Mouse (Mus musculus) kidney, postnatal 0 days (tissue): ENCODE data around the gene Tnip2. TPM values are rescaled to one million over a fixed set of nuclear protein-coding genes. Genes with fewer than 3 reads are reported as not detected.

Experiments
- ATAC-seq: fragments of 200-750 bp; cut with Nextera tagmentation; replicated peaks from 2 replicates; pipeline ENCODE4 v1.8.0; 2017; ENCODE audit warnings: low read depth, moderate number of reproducible peaks, moderate TSS enrichment, moderate library complexity; ENCODE audit not compliant: low FRiP score
- DNase-seq: peaks from one replicate; pipeline ENCODE4 v3.0.0-alpha.2; 2016; ENCODE audit warnings: low spot score
- H3K27ac ChIP-seq: fragments of 300-500 bp; sonication (generic); 2 replicates; pipeline ENCODE4 v1.5.1; 2014; ENCODE audit warnings: mild to moderate bottlenecking
- H3K27me3 ChIP-seq: fragments of 300-500 bp; sonication (generic); 2 replicates; pipeline ENCODE4 v1.6.1; 2014; ENCODE audit warnings: low read length, mixed read lengths; ENCODE audit not compliant: insufficient read depth
- H3K36me3 ChIP-seq: fragments of 300-500 bp; sonication (generic); 2 replicates; pipeline ENCODE4 v1.6.1; 2014; ENCODE audit warnings: low read length, mixed read lengths; ENCODE audit not compliant: insufficient read depth
- H3K4me1 ChIP-seq: fragments of 300-500 bp; sonication (generic); replicated peaks from 2 replicates; pipeline ENCODE4 v1.6.1; 2014; ENCODE audit warnings: antibody characterized with exemption, low read length, mixed read lengths; ENCODE audit not compliant: insufficient read depth
- H3K4me2 ChIP-seq: fragments of 300-500 bp; sonication (generic); 2 replicates; pipeline ENCODE4 v1.6.1; 2014; ENCODE audit warnings: mild to moderate bottlenecking, low read length, moderate library complexity, mixed read lengths
- H3K4me3 ChIP-seq: fragments of 300-500 bp; sonication (generic); replicated peaks from 2 replicates; pipeline ENCODE4 v1.5.1; 2014; ENCODE audit warnings: low read depth, low read length
- H3K9ac ChIP-seq: fragments of 300-500 bp; sonication (generic); 2 replicates; pipeline ENCODE4 v1.6.1; 2014; ENCODE audit warnings: low read depth, low read length
- H3K9me3 ChIP-seq: fragments of 300-500 bp; sonication (generic); replicated peaks from 2 replicates; pipeline ENCODE4 v1.6.1; 2016; ENCODE audit warnings: low read length, inconsistent platforms, mixed read lengths
- CTCF ChIP-seq: IDR thresholded peaks from 2 replicates; pipeline ENCODE4 v1.5.1; 2016; ENCODE audit warnings: antibody characterized with exemption, low read depth, mild to moderate bottlenecking, moderate library complexity
- WGBS: fragments of 180-500 bp; shearing (Covaris S2); extraction: QIAGEN DNeasy Blood & Tissue Kit; methylation state at CpG from one replicate; pipeline ENCODE4 v1.1.7; 2014; 5-methylcytosine and 5-hydroxymethylcytosine counted together
- polyA plus RNA-seq: library from polyadenylated mRNA; unstranded; fragments of >200 nt; fragmentation: Nextera tagmentation; extraction: Ambion mirVana; gene quantifications from 2 replicates; pipeline ENCODE4 v1.2.1, GENCODE M21; 2015

The Tnip2 gene
- polyA plus RNA-seq, 1 experiment from 2014 or later: 16.5 TPM

DNA sequence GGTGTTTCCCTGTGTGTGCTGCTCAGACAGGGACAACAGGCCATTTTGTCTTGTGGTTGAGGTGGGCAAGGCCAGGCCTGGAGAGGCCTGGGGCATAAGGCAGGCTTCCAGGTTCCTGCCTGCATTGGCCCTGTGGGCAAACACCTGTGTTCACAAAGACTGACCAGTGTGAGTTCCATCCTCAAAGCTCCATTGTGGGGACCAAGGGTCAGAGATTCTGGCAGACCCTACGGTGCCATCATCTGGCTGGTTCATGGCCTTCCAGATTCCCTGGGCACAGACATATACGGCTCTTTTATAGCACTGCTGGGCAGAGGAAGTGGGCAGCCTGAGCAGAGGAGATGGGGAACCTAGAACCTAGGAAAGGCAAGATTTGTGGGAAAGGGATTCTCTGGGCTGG lies 13.6 kb upstream of the Tnip2 start:
- no peak overlapping the region for H3K27ac ChIP-seq
- no peak overlapping the region for H3K4me2 ChIP-seq
- TF ChIP-seq CTCF: no peak
- no peaks in the 10 kb centered on the region for H3K27me3 ChIP-seq
- DNase-seq (no peak), ATAC-seq (no peak)
- H3K4me1 ChIP-seq: peaks cover 3% of the 10 kb centered on the region; the same call in 1 of the 2 replicates
- H3K4me3 ChIP-seq: no peak overlapping the region
- 81% methylated on average over 2 of the region's 2 CpGs for whole genome bisulfite sequencing
- no peaks in the 10 kb centered on the region for H3K36me3 ChIP-seq
- H3K9ac ChIP-seq: no peak overlapping the region
- no peaks in the 10 kb centered on the region for H3K9me3 ChIP-seq

DNA sequence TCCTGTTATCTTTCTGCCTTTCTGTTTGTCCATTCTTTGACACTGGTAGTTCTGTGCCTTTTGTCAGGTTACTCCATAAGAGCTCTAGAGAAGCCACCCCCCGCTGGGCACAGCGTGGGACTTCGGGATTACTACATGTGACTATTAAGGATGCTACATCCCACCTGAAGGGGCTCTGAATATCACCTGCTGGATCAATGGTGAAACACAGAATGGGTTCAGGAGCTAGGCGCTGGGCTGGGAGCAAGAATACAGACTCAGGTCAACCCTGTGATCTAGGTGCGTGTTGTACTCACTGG lies 12.6 kb upstream of the Tnip2 start:
- no peak overlapping the region for H3K9ac ChIP-seq
- WGBS: 51% methylated on average over 5 of the region's 5 CpGs
- no peaks in the 10 kb centered on the region for H3K27me3 ChIP-seq

DNA sequence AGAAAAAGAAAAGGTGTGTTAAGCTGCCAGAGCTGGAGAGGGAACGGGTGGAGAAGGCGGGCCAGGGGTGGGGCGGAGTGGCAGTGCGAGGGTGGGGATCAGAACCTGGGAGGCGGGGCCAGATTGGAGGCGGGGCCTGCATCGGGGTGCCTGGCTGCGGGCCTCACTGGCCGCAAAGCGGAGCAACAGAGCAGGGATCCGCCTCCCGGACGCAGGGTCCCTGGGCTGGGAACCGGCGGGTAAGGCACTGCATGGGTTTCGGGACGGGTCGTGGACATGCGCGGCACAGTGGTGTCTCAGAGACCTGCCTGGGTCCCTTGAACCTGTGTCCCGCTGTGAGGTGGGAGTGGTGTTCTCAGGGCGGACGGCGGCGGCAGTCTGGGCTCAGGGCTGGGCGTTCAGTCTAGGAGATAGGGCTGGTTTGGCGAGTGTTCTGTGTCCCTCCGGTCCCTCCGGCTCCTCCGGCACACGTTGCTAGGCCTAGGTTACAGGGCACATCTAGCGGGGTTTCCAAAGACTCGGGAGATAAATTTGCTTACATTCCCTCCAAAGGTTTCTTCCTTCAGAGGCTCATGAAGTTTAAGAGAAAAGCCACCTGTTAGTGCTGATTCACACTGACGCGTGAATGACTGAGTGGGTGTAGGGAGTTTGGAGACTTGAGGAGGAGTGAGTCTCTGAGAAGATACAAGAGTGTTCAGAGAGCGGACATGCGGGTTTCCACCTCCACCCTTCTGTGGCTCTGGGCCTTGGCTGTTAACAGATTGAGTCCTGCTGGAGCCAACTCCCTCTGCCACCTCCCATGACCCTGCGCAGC lies 12.1 kb upstream of the Tnip2 start, which contains the start of gene Sh3bp2:
Gene Sh3bp2, plus strand, starts transcription at position 176 of the 814 bp plus-strand sequence.
- 3% methylated on average over 32 of the region's 38 CpGs for WGBS
- no peaks in the 10 kb centered on the region; the same call in 1 of the 2 replicates for H3K4me1 ChIP-seq
- ATAC-seq (peak; percentile 93), DNase-seq (peak; percentile 95)
- peak within 1 kb of the TSS; percentile 41 for H3K4me3 ChIP-seq
- no peaks in the 10 kb centered on the region for H3K36me3 ChIP-seq
- no peaks in the 10 kb centered on the region for H3K27me3 ChIP-seq
- H3K27ac ChIP-seq: 0 out of 2 replicates have a peak within 1 kb of the TSS, but pooled peaks have one; percentile 3
- no peaks in the 10 kb centered on the region for H3K9me3 ChIP-seq
- H3K9ac ChIP-seq: peak within 1 kb of the TSS; percentile 49
- TF ChIP-seq CTCF: peak; percentile 20; the same call in 1 of the 2 replicates
- H3K4me2 ChIP-seq: peak within 1 kb of the TSS; percentile 59

More for the DNA sequence above, 12.6 kb upstream of the Tnip2 start:
- H3K4me3 ChIP-seq: no peak overlapping the region
- no peak for TF ChIP-seq CTCF
- ATAC-seq (no peak), DNase-seq (no peak)
- H3K4me2 ChIP-seq: peak overlapping the region; percentile 59
- H3K36me3 ChIP-seq: no peaks in the 10 kb centered on the region
- peaks cover 2% of the 10 kb centered on the region; the same call in 1 of the 2 replicates for H3K4me1 ChIP-seq
- no peak overlapping the region for H3K27ac ChIP-seq
- no peaks in the 10 kb centered on the region for H3K9me3 ChIP-seq

DNA sequence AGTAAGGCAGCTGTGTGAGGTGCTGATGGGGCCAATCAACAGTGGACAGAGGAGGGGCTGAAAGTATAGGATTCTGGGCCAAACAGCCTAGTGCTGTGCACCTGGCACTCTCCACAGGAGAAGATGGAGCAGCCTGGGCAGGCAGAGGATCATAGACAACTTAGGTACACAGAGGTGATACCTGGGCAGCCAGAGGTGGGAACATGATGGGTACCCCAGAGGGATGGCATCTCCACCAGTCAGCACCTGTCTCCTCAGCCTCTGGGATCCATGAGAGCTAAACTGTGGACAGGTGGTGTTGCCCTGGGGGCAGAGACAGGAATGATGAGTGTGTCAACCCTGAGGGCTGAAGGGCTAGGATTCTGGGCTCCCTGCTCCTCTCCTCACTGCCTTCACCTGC lies 10.7 kb upstream of the Tnip2 start:
- TF ChIP-seq CTCF: no peak
- DNase-seq: no peak
- no peaks in the 10 kb centered on the region; the same call in 1 of the 2 replicates for H3K4me1 ChIP-seq
- H3K4me3 ChIP-seq: no peak overlapping the region
- no peaks in the 10 kb centered on the region for H3K9me3 ChIP-seq
- H3K4me2 ChIP-seq: no peak overlapping the region
- H3K36me3 ChIP-seq: no peaks in the 10 kb centered on the region
- H3K27ac ChIP-seq: no peak overlapping the region
- ATAC-seq: no peak
- no peak overlapping the region for H3K9ac ChIP-seq
- H3K27me3 ChIP-seq: no peaks in the 10 kb centered on the region

DNA sequence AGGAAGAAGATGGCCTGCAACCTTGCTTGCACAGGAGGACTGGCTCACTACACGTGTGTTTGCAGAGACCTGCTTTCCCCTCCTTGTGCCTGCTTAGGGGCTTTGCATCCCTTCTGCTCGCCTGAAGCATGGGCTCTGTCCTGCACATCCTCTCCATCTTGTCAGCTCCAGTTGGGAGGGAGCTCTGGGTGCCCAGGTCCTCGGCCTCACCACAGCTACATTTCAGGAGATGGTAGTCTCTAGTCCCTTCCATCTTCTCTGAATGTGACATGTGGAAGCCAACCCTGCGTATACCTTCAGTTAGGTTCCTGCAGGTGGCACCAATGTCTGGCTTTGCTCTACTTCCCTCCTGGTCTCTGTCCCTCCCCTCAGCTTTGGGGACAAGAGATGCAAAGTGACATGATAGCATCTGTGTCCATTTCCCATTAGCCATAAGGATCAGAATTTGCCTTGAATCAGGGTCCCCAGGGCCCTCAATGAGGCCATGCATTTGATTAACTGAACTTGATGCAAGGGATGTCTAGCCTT lies 10.2 kb upstream of the Tnip2 start:
- no peak overlapping the region for H3K4me2 ChIP-seq

DNA sequence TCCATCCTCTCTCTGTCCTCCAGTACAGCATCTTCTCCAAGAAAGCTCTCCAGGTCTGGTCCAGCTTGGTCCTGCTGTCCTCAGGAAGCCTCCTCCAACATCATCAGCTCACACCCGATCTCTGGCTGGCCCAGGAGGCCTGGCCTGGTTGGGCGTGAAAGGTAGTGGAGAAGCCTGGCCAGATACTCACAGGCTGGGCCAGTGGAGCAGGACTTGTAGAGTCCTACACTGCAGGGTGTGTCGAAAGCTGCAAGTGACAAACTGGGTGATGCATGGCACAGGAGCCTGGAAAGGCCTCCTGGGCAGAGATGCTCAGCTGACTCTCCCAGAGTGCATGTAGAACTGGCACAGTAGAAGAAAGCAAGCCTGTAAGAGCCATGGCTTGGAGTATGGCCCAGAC lies 7.5 kb upstream of the Tnip2 start:
- Histone ChIP-seq H3K36me3 (no peaks in the 10 kb centered on the region), H3K27me3 (no peaks in the 10 kb centered on the region), H3K4me1 (no peaks in the 10 kb centered on the region; the same call in 1 of the 2 replicates), H3K9me3 (no peaks in the 10 kb centered on the region), H3K4me3 (no peak overlapping the region), H3K27ac (no peak overlapping the region), H3K4me2 (no peak overlapping the region), H3K9ac (no peak overlapping the region)
- no peak for DNase-seq
- no peak for ATAC-seq
- 73% methylated on average over 3 of the region's 3 CpGs for WGBS
- TF ChIP-seq CTCF: no peak

More for the DNA sequence above, 10.2 kb upstream of the Tnip2 start:
- Histone ChIP-seq H3K9ac (no peak overlapping the region), H3K9me3 (no peaks in the 10 kb centered on the region), H3K4me3 (no peak overlapping the region), H3K4me1 (no peaks in the 10 kb centered on the region; the same call in 1 of the 2 replicates), H3K27ac (no peak overlapping the region), H3K27me3 (no peaks in the 10 kb centered on the region), H3K36me3 (no peaks in the 10 kb centered on the region)
- DNase-seq (no peak), ATAC-seq (no peak)
- no peak; the same call in 1 of the 2 replicates for TF ChIP-seq CTCF
- 73% methylated on average over 4 of the region's 4 CpGs for WGBS
